Mouse (Mus musculus) urinary bladder, postnatal 10 days (tissue): ENCODE measurements around the gene Selenov.
"Not testable (repeated sequence)": the region's sequence is repeated elsewhere in the genome, so short reads cannot be mapped to it uniquely, and the experiment has no call there.

ENCODE experiments used
- DNase-seq: peaks from one replicate; pipeline ENCODE4 v3.0.0; 2022; ENCODE audit warnings: low spot score

Selenov gene

GRCm38 (mm10) chr7:28294481-28294880, 3.5 kb upstream of the Selenov start:
- DNase-seq = no peak

- no peak for DNase-seq
These were observed 821 bp downstream of the Selenov start for GRCm38 (mm10) chr7:28290165-28290564.

- no peak for DNase-seq
These were observed 10.4 kb downstream of the Selenov start for GRCm38 (mm10) chr7:28280630-28281029.

- no peak for DNase-seq
These were observed 12.7 kb downstream of the Selenov start for GRCm38 (mm10) chr7:28278279-28278652.

- DNase-seq = peak; percentile 90
These were observed 13.2 kb downstream of the Selenov start, which contains the start of gene Eid2b for GRCm38 (mm10) chr7:28277615-28278278. Gene Eid2b, plus strand, starts transcription at chr7:28277739.

- DNase-seq = no peak
These were observed 13.8 kb downstream of the Selenov start for GRCm38 (mm10) chr7:28277237-28277614.

GRCm38 (mm10) chr7:28271761-28272160, 19.2 kb downstream of the Selenov start:
- DNase-seq = no peak

- DNase-seq = no peak
These were observed 21.6 kb downstream of the Selenov start for GRCm38 (mm10) chr7:28269355-28269754.

GRCm38 (mm10) chr7:28268576-28268975, 22.4 kb downstream of the Selenov start:
- no peak for DNase-seq

- no peak for DNase-seq
These were observed 22.9 kb downstream of the Selenov start for GRCm38 (mm10) chr7:28268042-28268531.

- DNase-seq = peak; percentile 40
These were observed 23.6 kb downstream of the Selenov start, which contains the start of gene Eid2 for GRCm38 (mm10) chr7:28267129-28268041. Gene Eid2, plus strand, starts transcription at chr7:28267881.

- no peak for DNase-seq
These were observed 25.6 kb downstream of the Selenov start for GRCm38 (mm10) chr7:28265391-28265790.

- DNase-seq = no peak
These were observed 27.2 kb downstream of the Selenov start for GRCm38 (mm10) chr7:28263786-28264185.

- no peak for DNase-seq
These were observed 28.1 kb downstream of the Selenov start for GRCm38 (mm10) chr7:28262861-28263260.

- no peak for DNase-seq
These were observed 35.5 kb downstream of the Selenov start for GRCm38 (mm10) chr7:28255476-28255875.

GRCm38 (mm10) chr7:28254591-28254990, 36.4 kb downstream of the Selenov start:
- no peak for DNase-seq

GRCm38 (mm10) chr7:28251976-28252375, 39.0 kb downstream of the Selenov start:
- no peak for DNase-seq

GRCm38 (mm10) chr7:28248957-28249356, 42.0 kb downstream of the Selenov start:
- DNase-seq = no peak

- DNase-seq = not testable (repeated sequence)
These were observed 47.0 kb downstream of the Selenov start for GRCm38 (mm10) chr7:28243943-28244342.
